Mouse (Mus musculus): ENCODE measurements at regions not wholly inside any gene's neighbourhood (a gene's known extent, or its start where the extent isn't known, plus 50 kb on each side); places are given as distances from the start of the nearest gene placed in this dataset.
A peak's percentile ranks its signal among the peaks of the same experiment; 100 is the strongest.

DNA sequence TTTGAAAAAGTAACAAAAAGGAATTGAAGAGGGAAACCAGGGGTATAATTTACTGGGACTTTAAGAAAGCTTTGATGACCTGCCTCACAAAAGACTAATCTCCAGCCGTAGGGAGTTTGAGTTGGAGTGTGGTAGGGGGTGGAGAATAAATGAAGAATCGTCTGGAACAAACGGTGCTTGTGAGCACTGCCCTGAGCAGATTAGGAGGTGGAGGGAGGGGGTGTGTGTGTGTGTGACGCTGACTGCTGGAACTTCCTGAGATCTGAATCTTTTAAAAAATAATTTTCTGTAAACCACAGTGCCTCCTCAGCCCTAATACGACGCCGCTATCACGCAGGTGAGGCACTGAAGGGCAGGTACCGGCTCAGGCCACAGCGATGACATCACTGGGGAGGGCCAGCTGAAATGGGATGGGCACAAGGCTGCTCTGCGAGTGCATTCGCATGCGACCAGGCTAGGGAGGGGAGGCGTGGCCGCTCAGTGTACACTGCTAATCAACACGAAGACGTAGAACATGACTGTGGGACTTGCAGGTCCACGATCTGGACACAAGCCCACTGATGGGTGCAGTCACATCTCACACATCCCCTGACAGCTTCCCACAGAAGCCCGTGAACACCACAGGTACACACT, 395.4 kb downstream of the Zfp536 start:
- Histone ChIP-seq H3K4me1 (ENCODE audit: control insufficient read depth, insufficient read depth, low read length) (0 out of 2 replicates have a peak, but pooled peaks cover 7% of the 10 kb centered on the region), H3K27me3 (ENCODE audit: control insufficient read depth, insufficient read depth, low read length) (no peaks in the 10 kb centered on the region), H3K4me3 (ENCODE audit: low read depth, low read length) (no peak overlapping the region), H3K9me3 (ENCODE audit: control insufficient read depth, low read depth, low read length) (no peaks in the 10 kb centered on the region), H3K4me2 (replicated peaks; ENCODE audit: low read depth, low read length) (peak overlapping the region; percentile 13; the same call in 1 of the 2 replicates), H3K9ac (replicated peaks; ENCODE audit: low read depth, low read length) (no peak overlapping the region), H3K36me3 (ENCODE audit: control insufficient read depth, insufficient read depth, low read length) (no peaks in the 10 kb centered on the region), H3K27ac (ENCODE audit: low read length) (no peak overlapping the region)
- ATAC-seq (ENCODE audit: insufficient number of reproducible peaks, insufficient read depth, low FRiP score, low read depth): peak; percentile 88
- WGBS: 34% methylated on average over 19 of the region's 19 CpGs

DNA sequence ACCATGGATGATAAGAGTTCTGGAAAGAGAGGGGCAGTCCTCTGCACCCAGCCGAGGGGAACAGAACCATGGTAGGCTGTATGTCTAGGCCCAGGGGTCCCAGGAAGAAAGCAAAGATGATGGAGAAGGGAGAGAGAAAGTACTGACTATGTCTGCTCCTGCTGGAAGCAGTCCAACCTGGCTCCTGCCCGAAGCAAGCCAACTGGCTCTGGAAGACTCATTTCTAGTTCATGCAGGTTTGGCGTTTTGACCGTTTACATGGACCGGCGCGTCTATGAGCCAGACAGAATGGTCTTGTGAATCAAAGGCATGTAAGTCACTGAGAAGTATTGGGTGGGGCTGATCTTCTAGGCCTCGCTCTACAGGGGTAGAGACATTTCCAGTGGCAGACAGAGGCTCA, 385.6 kb downstream of the Zfp536 start:
- Histone ChIP-seq H3K27ac (ENCODE audit: low read length) (no peak overlapping the region), H3K27me3 (ENCODE audit: control insufficient read depth, insufficient read depth, low read length) (no peaks in the 10 kb centered on the region), H3K4me2 (replicated peaks; ENCODE audit: low read depth, low read length) (no peak overlapping the region), H3K9me3 (ENCODE audit: control insufficient read depth, low read depth, low read length) (no peaks in the 10 kb centered on the region), H3K36me3 (ENCODE audit: control insufficient read depth, insufficient read depth, low read length) (no peaks in the 10 kb centered on the region), H3K9ac (replicated peaks; ENCODE audit: low read depth, low read length) (no peak overlapping the region), H3K4me1 (ENCODE audit: control insufficient read depth, insufficient read depth, low read length) (no peaks in the 10 kb centered on the region), H3K4me3 (ENCODE audit: low read depth, low read length) (no peak overlapping the region)
- 87% methylated on average over 8 of the region's 8 CpGs for WGBS
- ATAC-seq (ENCODE audit: insufficient number of reproducible peaks, insufficient read depth, low FRiP score, low read depth): no peak

DNA sequence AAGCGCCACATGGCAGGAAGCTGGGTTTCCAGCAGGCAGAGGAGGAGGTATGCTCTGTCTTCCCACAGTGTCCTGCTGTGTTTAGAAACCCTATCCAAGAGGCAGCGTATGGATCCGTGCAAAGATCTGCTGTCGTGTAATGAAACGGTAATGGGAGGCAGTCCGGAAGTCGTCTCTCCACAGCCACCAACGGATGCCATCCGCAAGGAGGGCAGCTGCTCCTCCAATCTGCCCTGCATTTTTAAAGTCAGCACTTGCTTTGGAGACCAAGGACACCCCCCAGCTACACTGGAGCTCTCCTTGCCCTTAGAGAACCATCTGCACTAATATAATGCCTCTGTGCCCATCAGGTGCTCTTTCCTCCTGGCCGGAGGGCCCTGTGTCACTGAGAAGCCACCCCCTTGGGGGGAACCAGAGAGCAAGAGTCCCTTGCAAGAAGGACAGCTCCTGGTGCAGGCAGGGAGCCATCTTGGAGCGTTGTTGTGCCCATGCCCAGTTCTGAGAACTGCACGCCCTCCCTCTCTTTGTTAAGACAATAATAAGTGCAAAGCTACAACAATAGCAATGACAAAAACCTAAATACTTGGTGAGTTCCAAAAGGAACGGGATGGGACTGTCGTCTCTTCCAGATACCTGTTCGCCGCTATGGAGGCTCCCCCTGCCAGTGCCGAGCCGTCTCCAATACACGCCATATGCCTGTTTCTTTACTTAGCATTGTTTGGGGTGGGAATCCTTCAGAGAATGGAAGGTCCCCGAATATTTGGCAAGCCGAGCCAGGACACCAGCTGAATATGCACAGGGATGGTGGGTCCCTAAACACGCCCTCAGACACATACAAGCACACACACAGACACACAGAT, 384.4 kb downstream of the Zfp536 start:
- no peak overlapping the region for H3K9ac ChIP-seq (replicated peaks; ENCODE audit: low read depth, low read length)
- no peak overlapping the region for H3K27ac ChIP-seq (ENCODE audit: low read length)
- H3K36me3 ChIP-seq (ENCODE audit: control insufficient read depth, insufficient read depth, low read length): no peaks in the 10 kb centered on the region
- no peak for ATAC-seq (ENCODE audit: insufficient number of reproducible peaks, insufficient read depth, low FRiP score, low read depth)
- H3K4me1 ChIP-seq (ENCODE audit: control insufficient read depth, insufficient read depth, low read length): no peaks in the 10 kb centered on the region
- no peaks in the 10 kb centered on the region for H3K9me3 ChIP-seq (ENCODE audit: control insufficient read depth, low read depth, low read length)
- 86% methylated on average over 22 of the region's 22 CpGs for WGBS
- H3K4me2 ChIP-seq (replicated peaks; ENCODE audit: low read depth, low read length): no peak overlapping the region
- no peak overlapping the region for H3K4me3 ChIP-seq (ENCODE audit: low read depth, low read length)
- no peaks in the 10 kb centered on the region for H3K27me3 ChIP-seq (ENCODE audit: control insufficient read depth, insufficient read depth, low read length)

DNA sequence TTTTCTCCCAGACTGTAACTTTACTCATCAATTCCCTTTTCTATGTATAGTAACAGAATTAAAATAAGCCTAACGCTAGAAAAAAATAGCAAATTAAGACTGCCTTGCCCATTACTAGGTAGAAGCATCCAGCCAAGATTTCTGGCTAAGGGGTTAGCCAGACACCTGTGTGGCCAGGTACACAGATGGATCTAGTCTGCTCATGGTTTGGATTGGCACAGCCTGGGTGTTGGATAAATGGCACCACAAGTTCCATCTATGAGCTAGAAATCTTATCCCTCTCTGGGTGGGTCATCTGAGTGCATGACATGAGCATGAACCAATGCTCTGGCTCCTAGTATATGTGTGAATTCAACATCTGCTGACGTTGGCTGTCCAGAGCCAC, 383.7 kb downstream of the Zfp536 start:
- Histone ChIP-seq H3K27me3 (ENCODE audit: control insufficient read depth, insufficient read depth, low read length) (no peaks in the 10 kb centered on the region), H3K4me2 (replicated peaks; ENCODE audit: low read depth, low read length) (no peak overlapping the region), H3K4me1 (ENCODE audit: control insufficient read depth, insufficient read depth, low read length) (no peaks in the 10 kb centered on the region), H3K36me3 (ENCODE audit: control insufficient read depth, insufficient read depth, low read length) (no peaks in the 10 kb centered on the region), H3K4me3 (ENCODE audit: low read depth, low read length) (no peak overlapping the region), H3K9ac (replicated peaks; ENCODE audit: low read depth, low read length) (no peak overlapping the region), H3K9me3 (ENCODE audit: control insufficient read depth, low read depth, low read length) (no peaks in the 10 kb centered on the region), H3K27ac (ENCODE audit: low read length) (no peak overlapping the region)
- WGBS: 85% methylated on average over 2 of the region's 2 CpGs
- ATAC-seq (ENCODE audit: insufficient number of reproducible peaks, insufficient read depth, low FRiP score, low read depth): no peak

DNA sequence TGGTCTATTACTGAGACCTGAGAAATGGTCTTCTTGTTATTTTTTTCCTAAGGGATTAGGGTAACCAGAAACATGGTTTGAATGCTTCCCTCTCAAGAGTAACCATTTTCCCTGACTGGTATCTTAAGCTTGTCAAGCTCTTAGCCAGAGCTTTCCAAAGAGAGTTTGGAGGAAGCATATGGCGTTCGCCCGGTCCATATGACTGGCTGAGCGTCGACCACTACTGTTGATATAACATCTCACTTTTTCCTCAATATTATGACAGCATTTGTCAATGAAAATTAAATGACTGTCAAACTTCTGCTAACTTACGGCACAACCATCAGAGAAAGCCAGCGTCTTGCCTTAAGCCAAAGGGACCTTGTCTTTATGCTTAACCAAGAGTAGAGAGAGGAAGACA, 383.2 kb downstream of the Zfp536 start:
- Histone ChIP-seq H3K36me3 (ENCODE audit: control insufficient read depth, insufficient read depth, low read length) (no peaks in the 10 kb centered on the region), H3K27ac (ENCODE audit: low read length) (no peak overlapping the region), H3K4me1 (ENCODE audit: control insufficient read depth, insufficient read depth, low read length) (no peaks in the 10 kb centered on the region), H3K27me3 (ENCODE audit: control insufficient read depth, insufficient read depth, low read length) (no peaks in the 10 kb centered on the region), H3K9me3 (ENCODE audit: control insufficient read depth, low read depth, low read length) (no peaks in the 10 kb centered on the region), H3K4me2 (replicated peaks; ENCODE audit: low read depth, low read length) (no peak overlapping the region), H3K4me3 (ENCODE audit: low read depth, low read length) (no peak overlapping the region), H3K9ac (replicated peaks; ENCODE audit: low read depth, low read length) (no peak overlapping the region)
- no peak for ATAC-seq (ENCODE audit: insufficient number of reproducible peaks, insufficient read depth, low FRiP score, low read depth)
- WGBS: 86% methylated on average over 7 of the region's 7 CpGs

DNA sequence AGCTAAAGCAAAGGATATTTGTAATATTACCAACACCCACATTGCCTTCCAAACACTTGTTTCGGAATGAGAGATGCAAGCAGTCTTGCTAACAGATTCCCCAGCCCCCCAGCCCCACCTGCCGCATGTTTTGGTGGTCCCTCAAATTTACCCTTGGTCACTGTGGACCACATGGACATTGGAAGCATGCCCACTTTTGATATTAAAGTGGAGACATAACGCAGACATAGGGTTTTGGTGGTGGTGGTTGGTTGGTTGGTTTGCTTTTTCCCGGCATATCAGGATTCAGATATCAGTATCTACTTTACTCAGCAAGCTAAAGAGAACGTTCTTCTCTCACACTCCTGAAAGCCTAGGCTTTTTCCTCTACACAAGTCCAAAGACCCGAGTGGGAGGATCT, 381.3 kb downstream of the Zfp536 start:
- no peaks in the 10 kb centered on the region for H3K36me3 ChIP-seq (ENCODE audit: control insufficient read depth, insufficient read depth, low read length)
- H3K27ac ChIP-seq (ENCODE audit: low read length): no peak overlapping the region
- 81% methylated on average over 6 of the region's 6 CpGs for WGBS
- H3K4me1 ChIP-seq (ENCODE audit: control insufficient read depth, insufficient read depth, low read length): no peaks in the 10 kb centered on the region
- ATAC-seq (ENCODE audit: insufficient number of reproducible peaks, insufficient read depth, low FRiP score, low read depth): no peak
- no peaks in the 10 kb centered on the region for H3K9me3 ChIP-seq (ENCODE audit: control insufficient read depth, low read depth, low read length)
- H3K9ac ChIP-seq (replicated peaks; ENCODE audit: low read depth, low read length): no peak overlapping the region
- no peaks in the 10 kb centered on the region for H3K27me3 ChIP-seq (ENCODE audit: control insufficient read depth, insufficient read depth, low read length)
- no peak overlapping the region for H3K4me3 ChIP-seq (ENCODE audit: low read depth, low read length)
- no peak overlapping the region for H3K4me2 ChIP-seq (replicated peaks; ENCODE audit: low read depth, low read length)

DNA sequence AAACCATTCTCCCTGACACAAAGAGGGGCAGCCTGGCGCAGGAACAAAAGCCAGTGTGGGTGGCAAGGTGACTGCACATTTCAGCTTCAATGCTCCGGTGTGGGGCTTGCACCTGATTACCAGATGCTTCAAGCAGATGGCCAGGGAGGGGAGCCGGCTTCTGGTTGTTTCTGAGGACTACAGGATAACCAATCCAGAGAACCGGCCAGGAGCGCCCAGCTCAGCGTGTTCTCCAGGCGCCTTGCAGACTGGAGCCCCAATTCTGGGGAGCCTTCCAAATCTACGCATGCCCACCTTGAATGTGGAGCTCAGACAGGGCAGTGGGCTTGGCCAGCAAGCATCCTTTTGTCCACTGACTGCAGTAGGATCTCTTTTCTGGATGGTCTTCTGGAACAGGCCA, 380.8 kb downstream of the Zfp536 start:
- no peaks in the 10 kb centered on the region for H3K27me3 ChIP-seq (ENCODE audit: control insufficient read depth, insufficient read depth, low read length)
- no peaks in the 10 kb centered on the region for H3K4me1 ChIP-seq (ENCODE audit: control insufficient read depth, insufficient read depth, low read length)
- WGBS: 91% methylated on average over 8 of the region's 8 CpGs
- H3K4me2 ChIP-seq (replicated peaks; ENCODE audit: low read depth, low read length): no peak overlapping the region
- no peak overlapping the region for H3K9ac ChIP-seq (replicated peaks; ENCODE audit: low read depth, low read length)
- no peak overlapping the region for H3K27ac ChIP-seq (ENCODE audit: low read length)
- no peaks in the 10 kb centered on the region for H3K36me3 ChIP-seq (ENCODE audit: control insufficient read depth, insufficient read depth, low read length)
- ATAC-seq (ENCODE audit: insufficient number of reproducible peaks, insufficient read depth, low FRiP score, low read depth): no peak
- no peak overlapping the region for H3K4me3 ChIP-seq (ENCODE audit: low read depth, low read length)
- H3K9me3 ChIP-seq (ENCODE audit: control insufficient read depth, low read depth, low read length): no peaks in the 10 kb centered on the region

DNA sequence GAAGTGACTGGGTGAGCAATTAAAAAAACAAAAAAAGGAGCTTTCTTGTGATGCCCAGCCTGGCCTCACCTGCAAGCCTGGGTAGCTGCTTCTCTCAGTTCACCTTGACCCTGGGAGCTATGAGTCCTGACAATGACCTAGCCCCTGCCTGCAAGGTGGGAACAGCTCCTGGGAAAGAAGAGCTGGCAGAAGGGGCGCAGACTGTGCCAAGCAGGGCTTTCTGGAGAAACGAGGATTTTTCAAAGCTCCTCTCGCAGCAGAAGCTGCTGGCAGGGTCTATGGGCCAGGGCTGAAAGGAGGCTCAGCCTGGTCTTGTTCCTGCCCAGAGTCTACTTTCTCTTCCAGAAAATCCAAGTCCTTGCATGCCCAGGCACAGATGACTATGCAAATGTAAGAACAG, 380.4 kb downstream of the Zfp536 start:
- ATAC-seq (ENCODE audit: insufficient number of reproducible peaks, insufficient read depth, low FRiP score, low read depth): no peak
- no peak overlapping the region for H3K27ac ChIP-seq (ENCODE audit: low read length)
- no peaks in the 10 kb centered on the region for H3K4me1 ChIP-seq (ENCODE audit: control insufficient read depth, insufficient read depth, low read length)
- H3K4me2 ChIP-seq (replicated peaks; ENCODE audit: low read depth, low read length): no peak overlapping the region
- no peaks in the 10 kb centered on the region for H3K36me3 ChIP-seq (ENCODE audit: control insufficient read depth, insufficient read depth, low read length)
- H3K27me3 ChIP-seq (ENCODE audit: control insufficient read depth, insufficient read depth, low read length): no peaks in the 10 kb centered on the region
- H3K9me3 ChIP-seq (ENCODE audit: control insufficient read depth, low read depth, low read length): no peaks in the 10 kb centered on the region
- 73% methylated on average over 3 of the region's 3 CpGs for WGBS
- H3K9ac ChIP-seq (replicated peaks; ENCODE audit: low read depth, low read length): no peak overlapping the region
- no peak overlapping the region for H3K4me3 ChIP-seq (ENCODE audit: low read depth, low read length)

Measured in stomach, embryonic 14.5 days (tissue).